Mouse (Mus musculus) liver, embryonic 13.5 days (tissue): ENCODE measurements around the gene Skp2. TPM values are rescaled to one million over a fixed set of nuclear protein-coding genes. Genes with fewer than 3 reads are reported as not detected.
A peak's percentile ranks its signal among the peaks of the same experiment; 100 is the strongest.

ENCODE experiments used
- ATAC-seq: fragments of 200-750 bp; cut with Nextera tagmentation; 2 replicates; pipeline ENCODE4 v1.8.0; 2017; ENCODE audit warnings: low read depth, mild to moderate bottlenecking, moderate number of reproducible peaks, moderate library complexity
- DNase-seq: peaks from one replicate; pipeline ENCODE4 v3.0.0; 2022
- H3K27ac ChIP-seq: fragments of 300-500 bp; sonication (generic); 2 replicates; pipeline ENCODE4 v1.5.1; 2015; ENCODE audit warnings: moderate library complexity, mild to moderate bottlenecking, inconsistent platforms
- H3K27me3 ChIP-seq: fragments of 300-500 bp; sonication (generic); 2 replicates; pipeline ENCODE4 v1.6.1; 2015; ENCODE audit warnings: mild to moderate bottlenecking, inconsistent platforms
- H3K36me3 ChIP-seq: fragments of 300-500 bp; sonication (generic); 2 replicates; pipeline ENCODE4 v1.6.1; 2015; ENCODE audit warnings: mild to moderate bottlenecking, inconsistent platforms
- H3K4me1 ChIP-seq: fragments of 300-500 bp; sonication (generic); replicated peaks from 2 replicates; pipeline ENCODE4 v1.6.1; 2015; ENCODE audit warnings: inconsistent platforms
- H3K4me2 ChIP-seq: fragments of 300-500 bp; sonication (generic); 2 replicates; pipeline ENCODE4 v1.6.1; 2015; ENCODE audit warnings: inconsistent platforms, mild to moderate bottlenecking, moderate library complexity
- H3K4me3 ChIP-seq: fragments of 300-500 bp; sonication (generic); replicated peaks from 2 replicates; pipeline ENCODE4 v1.5.1; 2015; ENCODE audit warnings: mild to moderate bottlenecking, inconsistent platforms
- H3K9ac ChIP-seq: fragments of 300-500 bp; sonication (generic); 2 replicates; pipeline ENCODE4 v1.6.1; 2015; ENCODE audit warnings: mild to moderate bottlenecking, inconsistent platforms
- H3K9me3 ChIP-seq: fragments of 300-500 bp; sonication (generic); replicated peaks from 2 replicates; pipeline ENCODE4 v1.6.1; 2016; ENCODE audit warnings: inconsistent platforms
- WGBS: fragments of 180-500 bp; shearing (Covaris S2); methylation state at CpG from one replicate; pipeline ENCODE4 v1.1.7; 2015; ENCODE audit not compliant: insufficient replicate concordance; 5-methylcytosine and 5-hydroxymethylcytosine counted together
- polyA plus RNA-seq: library from polyadenylated mRNA; unstranded; fragments of >200 nt; fragmentation: Nextera tagmentation; extraction: Ambion mirVana; gene quantifications from 2 replicates; pipeline ENCODE4 v1.2.1, GENCODE M21; 2015

Gene Skp2
- polyA plus RNA-seq, 1 experiment from 2014 or later: 26.8 TPM

GRCm38 (mm10) chr15:9132693-9133443 lies 22.4 kb downstream of the Skp2 start:
- Histone ChIP-seq H3K4me2 (no peak overlapping the region), H3K9me3 (no peaks in the 10 kb centered on the region), H3K4me3 (no peak overlapping the region), H3K36me3 (peaks cover 84% of the 10 kb centered on the region), H3K4me1 (peaks cover 30% of the 10 kb centered on the region), H3K27ac (no peak overlapping the region), H3K27me3 (no peaks in the 10 kb centered on the region), H3K9ac (no peak overlapping the region)
- ATAC-seq (no peak), DNase-seq (no peak)
- WGBS: 81% methylated on average over 13 of the region's 13 CpGs

DNA sequence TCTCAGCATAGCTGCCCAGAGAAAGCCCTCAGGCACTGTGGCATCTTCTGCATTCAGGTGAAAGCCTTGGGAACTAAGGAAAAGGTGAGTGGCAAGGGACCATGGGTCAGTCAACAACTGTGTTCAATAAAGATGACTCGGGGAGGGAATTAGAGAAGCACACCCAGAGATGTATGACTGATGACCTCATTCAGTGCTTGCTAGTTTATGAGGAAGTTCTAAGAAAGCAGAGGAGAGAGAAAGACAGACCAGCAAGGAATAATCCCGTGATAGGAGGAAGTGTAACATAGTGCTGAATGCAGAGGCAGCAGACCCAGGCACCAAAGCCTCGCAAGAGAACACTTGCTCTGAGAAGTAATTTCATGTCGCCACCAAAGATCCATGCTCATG lies 23.7 kb downstream of the Skp2 start:
- no peaks in the 10 kb centered on the region for H3K27me3 ChIP-seq
- H3K9ac ChIP-seq: no peak overlapping the region
- DNase-seq (no peak), ATAC-seq (no peak)
- H3K27ac ChIP-seq: peak overlapping the region; percentile 13; the same call in 1 of the 2 replicates
- no peaks in the 10 kb centered on the region for H3K9me3 ChIP-seq
- WGBS: 67% methylated on average over 4 of the region's 4 CpGs
- H3K4me1 ChIP-seq: peaks cover 32% of the 10 kb centered on the region
- H3K4me2 ChIP-seq: no peak overlapping the region
- H3K4me3 ChIP-seq: no peak overlapping the region
- H3K36me3 ChIP-seq: peaks cover 82% of the 10 kb centered on the region

DNA sequence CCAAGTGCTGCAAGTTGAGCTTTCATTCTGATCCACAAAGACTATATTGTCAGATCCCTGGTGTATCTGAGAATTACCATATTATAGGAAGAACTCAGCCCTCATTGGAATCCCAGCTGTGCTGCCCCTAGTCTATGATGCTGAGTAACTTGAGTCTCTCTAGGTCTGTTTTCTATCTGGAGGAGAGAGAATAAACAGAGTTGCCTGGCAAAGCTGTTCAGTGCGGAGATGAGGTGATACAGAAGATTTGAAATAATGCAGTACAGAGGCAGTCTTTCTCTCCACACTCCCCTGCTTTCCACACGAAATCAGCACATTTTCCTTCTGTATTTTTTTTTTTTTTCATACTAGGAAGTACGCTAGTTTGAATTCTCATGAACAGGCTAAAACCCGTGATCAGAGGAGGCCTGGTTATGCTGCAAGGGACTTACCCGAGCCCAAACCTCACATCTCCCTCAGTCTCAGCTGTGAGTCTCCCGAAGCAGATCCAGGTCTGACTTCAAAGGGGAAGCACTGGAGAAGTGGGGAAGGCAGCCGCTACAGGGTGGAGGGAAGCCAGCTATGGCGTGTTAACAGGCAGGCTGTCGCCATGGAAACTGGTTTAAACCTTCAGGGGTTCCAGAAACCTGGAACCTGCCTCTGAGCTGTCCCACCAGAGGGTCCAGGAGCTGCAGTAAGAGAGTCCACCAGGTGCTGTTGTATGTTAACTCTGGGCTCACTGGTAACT lies 24.3 kb downstream of the Skp2 start:
- Histone ChIP-seq H3K4me2 (no peak overlapping the region), H3K36me3 (peaks cover 81% of the 10 kb centered on the region), H3K9ac (no peak overlapping the region), H3K4me3 (no peak overlapping the region), H3K4me1 (peaks cover 29% of the 10 kb centered on the region), H3K27ac (0 out of 2 replicates have a peak overlapping the region, but pooled peaks have one; percentile 13), H3K27me3 (no peaks in the 10 kb centered on the region), H3K9me3 (no peaks in the 10 kb centered on the region)
- DNase-seq (no peak), ATAC-seq (no peak)
- 77% methylated on average over 9 of the region's 9 CpGs for WGBS

- Histone ChIP-seq H3K4me3 (no peak overlapping the region), H3K36me3 (peaks cover 83% of the 10 kb centered on the region), H3K9ac (no peak overlapping the region), H3K4me1 (peaks cover 15% of the 10 kb centered on the region), H3K27me3 (no peaks in the 10 kb centered on the region), H3K4me2 (no peak overlapping the region), H3K9me3 (no peaks in the 10 kb centered on the region), H3K27ac (0 out of 2 replicates have a peak overlapping the region, but pooled peaks have one; percentile 16)
- ATAC-seq: no peak
- no peak for DNase-seq
- 76% methylated on average over 7 of the region's 7 CpGs for WGBS
These were observed 28.0 kb downstream of the Skp2 start for GRCm38 (mm10) chr15:9127051-9127791.

DNA sequence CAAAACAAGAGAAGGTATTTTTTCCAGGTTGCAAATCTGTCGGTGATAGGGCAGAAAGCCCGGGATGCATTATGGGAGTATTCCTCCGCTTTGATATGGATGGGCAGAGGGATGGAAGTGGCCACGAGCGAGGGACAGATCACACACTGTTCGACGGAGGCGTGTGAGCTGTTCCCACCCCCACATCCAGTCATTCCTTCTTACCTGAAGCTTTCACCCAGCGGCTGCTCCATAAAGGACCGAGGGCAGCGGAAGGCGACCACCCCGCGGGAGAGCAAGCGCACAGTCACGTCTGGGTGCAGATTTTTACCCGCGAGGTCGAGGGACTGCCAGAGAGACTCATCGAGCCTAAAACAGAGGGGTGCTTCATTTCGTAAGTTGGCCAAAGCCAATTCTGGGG lies 30.4 kb downstream of the Skp2 start:
- peaks cover 86% of the 10 kb centered on the region for H3K36me3 ChIP-seq
- no peak overlapping the region for H3K27ac ChIP-seq
- H3K4me1 ChIP-seq: peaks cover 11% of the 10 kb centered on the region
- no peaks in the 10 kb centered on the region for H3K9me3 ChIP-seq
- H3K27me3 ChIP-seq: no peaks in the 10 kb centered on the region
- H3K4me2 ChIP-seq: no peak overlapping the region
- no peak overlapping the region for H3K4me3 ChIP-seq
- WGBS: 88% methylated on average over 21 of the region's 21 CpGs
- no peak for DNase-seq
- no peak overlapping the region for H3K9ac ChIP-seq
- no peak for ATAC-seq

DNA sequence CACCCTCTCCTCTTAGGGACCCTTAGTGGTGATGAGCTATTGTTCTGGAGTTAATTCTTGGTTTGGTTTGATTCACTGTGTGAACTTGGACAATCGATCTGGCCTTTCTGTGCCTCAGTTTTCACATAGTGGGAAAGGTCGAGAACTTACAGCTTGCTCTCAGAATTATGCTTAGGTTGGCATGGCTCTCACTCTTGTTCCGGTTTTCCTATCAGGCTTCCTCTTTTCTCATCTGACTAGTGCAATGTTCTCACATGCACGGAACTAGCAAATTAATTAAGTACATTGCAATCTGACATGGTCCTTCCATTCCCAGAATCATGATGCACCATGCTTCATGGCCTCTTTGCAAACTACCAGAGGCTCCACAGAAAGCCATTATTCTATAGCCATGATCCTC lies 32.2 kb downstream of the Skp2 start:
- no peak for ATAC-seq
- Histone ChIP-seq H3K4me2 (no peak overlapping the region), H3K36me3 (peaks cover 89% of the 10 kb centered on the region), H3K27ac (no peak overlapping the region), H3K4me1 (peaks cover 13% of the 10 kb centered on the region), H3K27me3 (no peaks in the 10 kb centered on the region), H3K9ac (no peak overlapping the region), H3K9me3 (no peaks in the 10 kb centered on the region), H3K4me3 (no peak overlapping the region)
- DNase-seq: no peak
- WGBS: 76% methylated on average over 4 of the region's 4 CpGs

DNA sequence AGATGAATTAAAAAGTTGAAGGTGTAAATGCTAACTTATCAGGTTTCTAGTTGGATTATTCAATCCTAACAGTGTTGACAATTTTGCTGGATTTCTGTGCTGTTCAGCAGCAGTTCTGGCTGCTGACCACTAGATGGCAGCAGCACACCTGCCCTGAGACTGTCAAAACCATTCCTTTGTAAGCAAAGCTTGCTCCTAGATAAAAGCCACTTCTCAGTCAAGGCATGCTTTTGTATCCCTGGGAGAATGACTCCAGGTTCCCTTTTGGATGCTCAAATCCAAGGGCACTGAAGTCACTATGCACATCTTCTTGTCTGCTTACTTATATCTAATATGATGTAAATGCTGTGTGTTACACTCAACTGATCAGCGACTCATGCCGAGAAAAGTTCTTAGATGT lies 35.1 kb downstream of the Skp2 start:
- no peak overlapping the region for H3K4me3 ChIP-seq
- WGBS: 87% methylated on average over 2 of the region's 2 CpGs

DNA sequence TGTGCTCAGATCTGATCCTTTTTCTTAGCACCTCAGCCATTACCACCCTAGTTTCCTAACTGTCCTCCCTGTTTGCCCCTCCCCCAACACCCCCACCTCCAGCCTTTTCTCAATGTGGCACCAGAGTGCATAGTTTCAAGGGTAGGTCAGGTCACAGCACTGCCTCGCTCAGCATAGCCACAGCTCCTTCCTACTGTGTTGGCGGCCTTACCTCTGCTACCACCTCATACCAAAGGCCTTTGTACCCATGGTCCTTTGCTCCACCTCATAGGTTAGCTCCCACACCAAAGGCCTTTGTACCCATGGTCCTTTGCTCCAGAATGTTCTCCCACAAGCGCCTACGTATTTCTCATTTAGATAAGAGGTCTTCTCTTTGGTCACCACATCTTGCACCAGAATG lies 36.4 kb downstream of the Skp2 start:
- WGBS: 82% methylated on average over 4 of the region's 4 CpGs
- Histone ChIP-seq H3K4me3 (no peak overlapping the region), H3K9ac (no peak overlapping the region), H3K9me3 (no peaks in the 10 kb centered on the region), H3K4me2 (no peak overlapping the region), H3K27me3 (no peaks in the 10 kb centered on the region), H3K4me1 (peaks cover 8% of the 10 kb centered on the region), H3K36me3 (peaks cover 97% of the 10 kb centered on the region), H3K27ac (no peak overlapping the region)
- DNase-seq (no peak), ATAC-seq (no peak)

More for the DNA sequence above, 35.1 kb downstream of the Skp2 start:
- H3K4me1 ChIP-seq: peaks cover 8% of the 10 kb centered on the region
- no peak for DNase-seq
- no peak overlapping the region for H3K27ac ChIP-seq
- peaks cover 97% of the 10 kb centered on the region for H3K36me3 ChIP-seq
- H3K9ac ChIP-seq: no peak overlapping the region
- H3K4me2 ChIP-seq: no peak overlapping the region
- H3K9me3 ChIP-seq: no peaks in the 10 kb centered on the region
- ATAC-seq: no peak
- H3K27me3 ChIP-seq: no peaks in the 10 kb centered on the region

DNA sequence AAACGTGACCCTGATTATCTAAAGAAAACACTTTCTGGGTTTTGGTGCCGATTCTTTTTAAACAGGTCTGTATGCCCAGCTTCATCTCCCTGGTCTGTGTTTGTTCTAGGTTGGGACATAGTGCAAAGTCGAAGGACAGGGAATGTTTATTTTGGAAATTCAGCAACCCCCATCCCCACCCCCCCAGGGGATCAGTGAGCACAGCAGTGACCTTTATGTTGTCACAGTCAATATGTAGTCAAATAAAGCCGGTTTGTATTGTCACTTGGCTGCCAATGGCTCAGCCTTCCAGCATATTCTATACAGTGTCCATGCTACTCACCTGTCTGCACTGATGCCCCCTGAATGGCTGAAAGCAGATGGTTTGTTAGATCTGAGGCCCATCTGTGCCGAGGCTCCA lies 40.6 kb downstream of the Skp2 start:
- no peak for DNase-seq
- Histone ChIP-seq H3K9me3 (no peaks in the 10 kb centered on the region), H3K27ac (peak overlapping the region; percentile 50; the same call in 1 of the 2 replicates), H3K4me3 (no peak overlapping the region), H3K4me2 (no peak overlapping the region), H3K4me1 (peaks cover 8% of the 10 kb centered on the region), H3K27me3 (no peaks in the 10 kb centered on the region), H3K9ac (no peak overlapping the region), H3K36me3 (peaks cover 91% of the 10 kb centered on the region)
- WGBS: 66% methylated on average over 5 of the region's 5 CpGs
- peak; percentile 83 for ATAC-seq

GRCm38 (mm10) chr15:9114131-9114530 lies 41.1 kb downstream of the Skp2 start:
- H3K4me2 ChIP-seq: no peak overlapping the region
- no peaks in the 10 kb centered on the region for H3K9me3 ChIP-seq
- H3K4me1 ChIP-seq: peaks cover 8% of the 10 kb centered on the region
- 82% methylated on average over 4 of the region's 4 CpGs for WGBS
- H3K27me3 ChIP-seq: no peaks in the 10 kb centered on the region
- H3K4me3 ChIP-seq: no peak overlapping the region
- ATAC-seq (peak; percentile 60), DNase-seq (no peak)
- peak overlapping the region; percentile 58 for H3K27ac ChIP-seq
- H3K9ac ChIP-seq: no peak overlapping the region
- peaks cover 90% of the 10 kb centered on the region for H3K36me3 ChIP-seq

DNA sequence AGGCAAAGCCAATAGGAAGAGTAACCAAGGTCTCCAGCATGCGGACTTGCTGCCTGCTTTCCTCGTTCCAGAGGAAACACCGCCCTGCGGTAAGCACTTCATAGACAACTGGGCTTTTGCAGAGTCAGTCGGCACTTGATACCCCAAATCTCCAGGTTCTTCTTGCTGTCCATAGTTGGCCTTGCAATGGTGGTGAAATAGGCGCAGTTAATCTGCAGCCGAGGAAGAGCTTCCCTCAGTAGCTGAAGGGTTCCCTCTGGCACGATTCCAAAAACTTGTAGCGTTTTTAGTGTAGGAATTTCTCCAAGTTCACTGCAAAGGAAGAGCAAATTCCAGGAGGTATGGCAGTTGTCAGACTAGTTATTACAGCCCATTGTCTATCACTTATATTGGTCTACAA lies 41.7 kb downstream of the Skp2 start:
- H3K4me1 ChIP-seq: peaks cover 6% of the 10 kb centered on the region; the same call in 1 of the 2 replicates
- ATAC-seq: no peak
- no peaks in the 10 kb centered on the region for H3K27me3 ChIP-seq
- H3K9me3 ChIP-seq: no peaks in the 10 kb centered on the region
- no peak overlapping the region for H3K4me3 ChIP-seq
- 77% methylated on average over 9 of the region's 9 CpGs for WGBS
- no peak overlapping the region for H3K9ac ChIP-seq
- DNase-seq: no peak
- H3K36me3 ChIP-seq: peaks cover 89% of the 10 kb centered on the region
- no peak overlapping the region for H3K4me2 ChIP-seq
- peak overlapping the region; percentile 58 for H3K27ac ChIP-seq
